Mouse (Mus musculus) midbrain, embryonic 14.5 days (tissue): Measurements from ENCODE around the gene Tmem205. TPM values are rescaled to one million over a fixed set of nuclear protein-coding genes. Genes with fewer than 3 reads are reported as not detected.

ENCODE experiments used
- ATAC-seq: fragments of 200-750 bp; cut with Nextera tagmentation; 2 replicates; pipeline ENCODE4 v1.8.0; 2017; ENCODE audit warnings: moderate number of reproducible peaks, moderate library complexity; ENCODE audit not compliant: low FRiP score, low TSS enrichment
- DNase-seq: peaks from one replicate; pipeline ENCODE4 v3.0.0-alpha.2; 2015
- H3K27ac ChIP-seq: fragments of 300-500 bp; sonication (generic); replicated peaks from 2 replicates; pipeline ENCODE4 v1.5.1; 2014; ENCODE audit warnings: mild to moderate bottlenecking, low read depth, low read length, moderate library complexity
- H3K27me3 ChIP-seq: fragments of 300-500 bp; sonication (generic); 2 replicates; pipeline ENCODE4 v1.6.1; 2014; ENCODE audit warnings: low read length, control low read depth, mixed read lengths; ENCODE audit not compliant: control insufficient read depth, insufficient read depth
- H3K36me3 ChIP-seq: fragments of 300-500 bp; sonication (generic); 2 replicates; pipeline ENCODE4 v1.6.1; 2014; ENCODE audit warnings: low read length, control low read depth; ENCODE audit not compliant: control insufficient read depth, insufficient read depth
- H3K4me1 ChIP-seq: fragments of 300-500 bp; sonication (generic); 2 replicates; pipeline ENCODE4 v1.6.1; 2014; ENCODE audit warnings: mild to moderate bottlenecking, antibody characterized with exemption, low read length, control low read depth; ENCODE audit not compliant: control insufficient read depth, insufficient read depth
- H3K4me2 ChIP-seq: fragments of 300-500 bp; sonication (generic); 2 replicates; pipeline ENCODE4 v1.6.1; 2014; ENCODE audit warnings: mild to moderate bottlenecking, low read length, moderate library complexity
- H3K4me3 ChIP-seq: fragments of 300-500 bp; sonication (generic); replicated peaks from 2 replicates; pipeline ENCODE4 v1.5.1; 2014; ENCODE audit warnings: low read depth, low read length
- H3K9ac ChIP-seq: fragments of 300-500 bp; sonication (generic); replicated peaks from 2 replicates; pipeline ENCODE4 v1.6.1; 2014; ENCODE audit warnings: mild to moderate bottlenecking, low read length, moderate library complexity
- H3K9me3 ChIP-seq: fragments of 300-500 bp; sonication (generic); 2 replicates; pipeline ENCODE4 v1.6.1; 2016; ENCODE audit warnings: low read length, control low read depth, mixed read lengths; ENCODE audit not compliant: control insufficient read depth
- WGBS: fragments of 180-500 bp; shearing (Covaris S2); extraction: QIAGEN DNeasy Blood & Tissue Kit; methylation state at CpG from one replicate; pipeline ENCODE4 v1.1.7; 2014; 5-methylcytosine and 5-hydroxymethylcytosine counted together
- polyA plus RNA-seq: library from polyadenylated mRNA; unstranded; fragments of >200 nt; fragmentation: Nextera tagmentation; extraction: Ambion mirVana; gene quantifications from 2 replicates; pipeline ENCODE4 v1.2.1, GENCODE M21; 2014

The Tmem205 gene
- polyA plus RNA-seq, 1 experiment from 2014 or later, result 42.2 TPM

GRCm38 (mm10) chr9:21917493-21918034 lies 9.8 kb downstream of the Tmem205 start:
- 2% methylated on average over 35 of the region's 35 CpGs for WGBS
- H3K27me3 ChIP-seq, result no peaks in the 10 kb centered on the region; the same call in 1 of the 2 replicates
- 0 out of 2 replicates have a peak, but pooled peaks cover 4% of the 10 kb centered on the region for H3K36me3 ChIP-seq
- H3K9ac ChIP-seq, result peak overlapping the region; percentile 65
- no peak; the same call in 1 of the 2 replicates for ATAC-seq
- H3K4me3 ChIP-seq, result peak overlapping the region; percentile 55
- DNase-seq, result peak; percentile 62
- H3K27ac ChIP-seq, result peak overlapping the region; percentile 41; the same call in 1 of the 2 replicates
- peak overlapping the region; percentile 88 for H3K4me2 ChIP-seq
- H3K4me1 ChIP-seq, result 0 out of 2 replicates have a peak, but pooled peaks cover 3% of the 10 kb centered on the region
- H3K9me3 ChIP-seq, result no peaks in the 10 kb centered on the region

- peak overlapping the region; percentile 88 for H3K4me2 ChIP-seq
- peak overlapping the region; percentile 55 for H3K4me3 ChIP-seq
- peak overlapping the region; percentile 65 for H3K9ac ChIP-seq
- H3K27me3 ChIP-seq, result no peaks in the 10 kb centered on the region; the same call in 1 of the 2 replicates
- H3K4me1 ChIP-seq, result 0 out of 2 replicates have a peak, but pooled peaks cover 3% of the 10 kb centered on the region
- 63% methylated on average over 3 of the region's 3 CpGs for WGBS
- 0 out of 2 replicates have a peak, but pooled peaks cover 4% of the 10 kb centered on the region for H3K36me3 ChIP-seq
- no peaks in the 10 kb centered on the region for H3K9me3 ChIP-seq
- ATAC-seq (no peak), DNase-seq (no peak)
- 0 out of 2 replicates have a peak overlapping the region, but pooled peaks have one; percentile 5 for H3K27ac ChIP-seq
Observed at GRCm38 (mm10) chr9:21916851-21917492, 10.4 kb downstream of the Tmem205 start.

- no peak for DNase-seq
- ATAC-seq, result no peak
- WGBS, result 78% methylated on average over 10 of the region's 10 CpGs
Observed at GRCm38 (mm10) chr9:21909474-21910223, 17.7 kb downstream of the Tmem205 start.

GRCm38 (mm10) chr9:21908216-21908615 lies 19.1 kb downstream of the Tmem205 start:
- H3K9ac ChIP-seq, result no peak overlapping the region
- DNase-seq (no peak), ATAC-seq (no peak)
- WGBS, result 78% methylated on average over 11 of the region's 11 CpGs
- no peaks in the 10 kb centered on the region for H3K9me3 ChIP-seq
- H3K36me3 ChIP-seq, result no peaks in the 10 kb centered on the region
- no peak overlapping the region for H3K4me2 ChIP-seq
- H3K27ac ChIP-seq, result no peak overlapping the region
- H3K4me3 ChIP-seq, result no peak overlapping the region
- no peaks in the 10 kb centered on the region for H3K4me1 ChIP-seq
- no peaks in the 10 kb centered on the region for H3K27me3 ChIP-seq

More at GRCm38 (mm10) chr9:21909474-21910223, 17.7 kb downstream of the Tmem205 start:
- Histone ChIP-seq H3K4me3 (no peak overlapping the region), H3K36me3 (0 out of 2 replicates have a peak, but pooled peaks cover 4% of the 10 kb centered on the region), H3K9me3 (no peaks in the 10 kb centered on the region), H3K27ac (no peak overlapping the region), H3K4me1 (no peaks in the 10 kb centered on the region), H3K9ac (no peak overlapping the region), H3K4me2 (no peak overlapping the region), H3K27me3 (no peaks in the 10 kb centered on the region)

GRCm38 (mm10) chr9:21904031-21904430 lies 23.3 kb downstream of the Tmem205 start:
- H3K4me1 ChIP-seq, result 0 out of 2 replicates have a peak, but pooled peaks cover 4% of the 10 kb centered on the region
- 95% methylated on average over 4 of the region's 4 CpGs for WGBS
- no peaks in the 10 kb centered on the region for H3K36me3 ChIP-seq
- no peaks in the 10 kb centered on the region for H3K9me3 ChIP-seq
- ATAC-seq (no peak), DNase-seq (no peak)
- no peak overlapping the region for H3K4me3 ChIP-seq
- no peak overlapping the region for H3K9ac ChIP-seq
- no peak overlapping the region for H3K27ac ChIP-seq
- no peak overlapping the region for H3K4me2 ChIP-seq
- peaks cover 3% of the 10 kb centered on the region; the same call in 1 of the 2 replicates for H3K27me3 ChIP-seq

GRCm38 (mm10) chr9:21901223-21901820 lies 26.0 kb downstream of the Tmem205 start:
- Histone ChIP-seq H3K36me3 (no peaks in the 10 kb centered on the region), H3K4me3 (peak overlapping the region; percentile 41), H3K27me3 (peaks cover 3% of the 10 kb centered on the region; the same call in 1 of the 2 replicates), H3K4me2 (peak overlapping the region; percentile 61), H3K9me3 (no peaks in the 10 kb centered on the region), H3K4me1 (0 out of 2 replicates have a peak, but pooled peaks cover 4% of the 10 kb centered on the region), H3K27ac (0 out of 2 replicates have a peak overlapping the region, but pooled peaks have one; percentile 60), H3K9ac (no peak overlapping the region; the same call in 1 of the 2 replicates)
- 13% methylated on average over 10 of the region's 10 CpGs for WGBS
- DNase-seq (peak; percentile 93), ATAC-seq (peak; percentile 88)

GRCm38 (mm10) chr9:21889229-21889628 lies 38.1 kb downstream of the Tmem205 start:
- Histone ChIP-seq H3K9me3 (no peaks in the 10 kb centered on the region), H3K27ac (no peak overlapping the region), H3K4me2 (no peak overlapping the region), H3K4me1 (no peaks in the 10 kb centered on the region), H3K27me3 (no peaks in the 10 kb centered on the region; the same call in 1 of the 2 replicates), H3K36me3 (no peaks in the 10 kb centered on the region), H3K9ac (no peak overlapping the region), H3K4me3 (no peak overlapping the region)
- no peak for ATAC-seq
- DNase-seq, result no peak
- WGBS, result 60% methylated on average over 3 of the region's 3 CpGs

- Histone ChIP-seq H3K9me3 (no peaks in the 10 kb centered on the region), H3K27ac (no peak overlapping the region), H3K4me1 (no peaks in the 10 kb centered on the region), H3K36me3 (no peaks in the 10 kb centered on the region), H3K9ac (no peak overlapping the region), H3K4me2 (no peak overlapping the region), H3K27me3 (no peaks in the 10 kb centered on the region), H3K4me3 (no peak overlapping the region)
- no peak for ATAC-seq
- WGBS, result 63% methylated on average over 3 of the region's 3 CpGs
- no peak for DNase-seq
Observed at GRCm38 (mm10) chr9:21876601-21877000, 50.8 kb downstream of the Tmem205 start.
